Mouse (Mus musculus) heart, embryonic 11.5 days (tissue): ENCODE results near the gene Lrrfip2. TPM values are rescaled to one million over a fixed set of nuclear protein-coding genes. Genes with fewer than 3 reads are reported as not detected.

Source experiments
- ATAC-seq: fragments of 200-750 bp; cut with Nextera tagmentation; replicated peaks from 2 replicates; pipeline ENCODE4 v1.8.0; 2017; ENCODE audit warnings: moderate library complexity; ENCODE audit not compliant: insufficient number of reproducible peaks, low FRiP score, low TSS enrichment
- H3K27ac ChIP-seq: fragments of 300-500 bp; sonication (generic); 2 replicates; pipeline ENCODE4 v1.5.1; 2014; ENCODE audit warnings: mild to moderate bottlenecking, low read depth, low read length
- H3K27me3 ChIP-seq: fragments of 300-500 bp; sonication (generic); 2 replicates; pipeline ENCODE4 v1.6.1; 2014; ENCODE audit warnings: mild to moderate bottlenecking, low read length, mixed read lengths; ENCODE audit not compliant: control insufficient read depth, insufficient read depth
- H3K36me3 ChIP-seq: fragments of 300-500 bp; sonication (generic); 2 replicates; pipeline ENCODE4 v1.6.1; 2014; ENCODE audit warnings: mild to moderate bottlenecking, low read length, moderate library complexity, mixed read lengths; ENCODE audit not compliant: control insufficient read depth, insufficient read depth
- H3K4me1 ChIP-seq: fragments of 300-500 bp; sonication (generic); 2 replicates; pipeline ENCODE4 v1.6.1; 2014; ENCODE audit warnings: low read length; ENCODE audit not compliant: control insufficient read depth, insufficient read depth
- H3K4me2 ChIP-seq: fragments of 300-500 bp; sonication (generic); 2 replicates; pipeline ENCODE4 v1.6.1; 2014; ENCODE audit warnings: mild to moderate bottlenecking, moderate library complexity
- H3K4me3 ChIP-seq: fragments of 300-500 bp; sonication (generic); 2 replicates; pipeline ENCODE4 v1.5.1; 2014; ENCODE audit warnings: low read depth, low read length
- H3K9ac ChIP-seq: fragments of 300-500 bp; sonication (generic); 2 replicates; pipeline ENCODE4 v1.6.1; 2014; ENCODE audit warnings: mild to moderate bottlenecking, low read depth, low read length, moderate library complexity
- H3K9me3 ChIP-seq: fragments of 300-500 bp; sonication (generic); replicated peaks from 2 replicates; pipeline ENCODE4 v1.6.1; 2016; ENCODE audit warnings: low read length; ENCODE audit not compliant: control insufficient read depth
- WGBS: fragments of 180-500 bp; shearing (Covaris S2); extraction: QIAGEN DNeasy Blood & Tissue Kit; methylation state at CpG from one replicate; pipeline ENCODE4 v1.1.7; 2014; ENCODE audit not compliant: insufficient replicate concordance; 5-methylcytosine and 5-hydroxymethylcytosine counted together
- polyA plus RNA-seq: library from polyadenylated mRNA; unstranded; fragments of >200 nt; fragmentation: Nextera tagmentation; extraction: Ambion mirVana; gene quantifications from 2 replicates; pipeline ENCODE4 v1.2.1, GENCODE M21; 2014

The Lrrfip2 gene
- polyA plus RNA-seq, 1 experiment from 2014 or later = 51.9 TPM

DNA sequence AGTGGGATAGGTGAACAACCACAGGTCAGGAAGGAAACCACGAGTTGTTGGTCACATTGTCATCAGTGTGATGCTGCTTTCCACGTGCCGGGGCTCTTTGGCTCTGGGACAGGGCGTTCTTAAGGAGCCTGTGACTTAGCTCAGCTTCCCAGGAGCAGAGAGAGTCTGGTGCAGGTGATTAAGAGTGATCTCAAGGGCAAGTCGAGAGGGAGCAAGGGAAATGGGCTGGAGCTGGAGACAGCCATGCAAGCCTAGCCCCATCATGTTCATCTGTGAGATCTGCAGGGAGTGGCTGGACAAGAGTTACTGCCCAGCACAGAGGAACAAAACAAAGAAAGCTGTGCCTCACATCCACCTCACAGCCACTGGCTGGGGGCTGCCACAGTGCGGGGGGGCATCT is 19.8 kb upstream of the Lrrfip2 start:
- no peak overlapping the region for H3K9ac ChIP-seq
- no peaks in the 10 kb centered on the region for H3K36me3 ChIP-seq
- H3K4me2 ChIP-seq = no peak overlapping the region
- WGBS = 65% methylated on average over 6 of the region's 6 CpGs
- H3K4me3 ChIP-seq = no peak overlapping the region
- ATAC-seq = no peak
- no peaks in the 10 kb centered on the region for H3K9me3 ChIP-seq
- H3K4me1 ChIP-seq = peaks cover 13% of the 10 kb centered on the region; the same call in 1 of the 2 replicates
- no peak overlapping the region for H3K27ac ChIP-seq
- H3K27me3 ChIP-seq = no peaks in the 10 kb centered on the region

DNA sequence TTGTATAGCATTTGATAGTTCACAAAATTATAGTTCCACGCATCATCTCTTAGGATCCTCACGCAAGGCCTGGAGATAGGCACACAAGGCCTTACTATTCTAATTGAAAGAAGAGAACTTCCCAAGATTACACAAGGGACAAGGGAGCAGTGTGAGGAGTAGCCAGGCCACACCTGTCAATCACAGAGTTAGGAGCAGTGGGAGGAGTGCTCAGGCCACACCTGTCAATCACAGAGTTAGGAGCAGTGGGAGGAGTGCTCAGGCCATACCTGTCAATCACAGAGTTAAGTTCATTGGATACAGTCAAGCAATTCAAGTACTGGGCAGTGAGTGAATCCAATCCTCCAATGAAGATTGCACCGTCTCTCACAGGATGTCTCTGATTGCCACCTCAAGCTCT is 17.0 kb upstream of the Lrrfip2 start:
- Histone ChIP-seq H3K27me3 (no peaks in the 10 kb centered on the region), H3K9ac (no peak overlapping the region), H3K4me3 (no peak overlapping the region), H3K4me1 (peaks cover 5% of the 10 kb centered on the region; the same call in 1 of the 2 replicates), H3K36me3 (no peaks in the 10 kb centered on the region), H3K27ac (no peak overlapping the region), H3K4me2 (no peak overlapping the region), H3K9me3 (no peaks in the 10 kb centered on the region)
- no peak for ATAC-seq
- whole genome bisulfite sequencing = 77% methylated on average over 3 of the region's 3 CpGs

DNA sequence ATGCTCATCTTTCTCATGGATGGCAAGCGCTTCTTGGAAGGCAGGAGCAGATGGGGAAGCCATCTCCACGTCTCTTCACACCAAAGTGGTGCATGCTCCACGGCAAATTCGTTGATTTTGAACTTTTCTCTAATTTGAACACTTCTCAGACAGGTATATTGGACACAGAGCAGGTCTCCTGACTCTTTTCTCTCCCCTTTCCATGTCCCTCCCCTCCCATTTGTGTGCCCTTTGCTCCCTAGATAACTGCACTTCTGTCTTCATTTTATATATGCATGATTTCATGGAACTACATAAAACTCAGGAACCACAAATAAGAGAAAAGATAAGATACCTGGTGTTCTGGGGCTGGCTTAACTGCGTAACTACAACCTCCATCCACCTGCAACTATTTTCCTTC is 14.1 kb upstream of the Lrrfip2 start:
- 73% methylated on average over 5 of the region's 5 CpGs for WGBS

DNA sequence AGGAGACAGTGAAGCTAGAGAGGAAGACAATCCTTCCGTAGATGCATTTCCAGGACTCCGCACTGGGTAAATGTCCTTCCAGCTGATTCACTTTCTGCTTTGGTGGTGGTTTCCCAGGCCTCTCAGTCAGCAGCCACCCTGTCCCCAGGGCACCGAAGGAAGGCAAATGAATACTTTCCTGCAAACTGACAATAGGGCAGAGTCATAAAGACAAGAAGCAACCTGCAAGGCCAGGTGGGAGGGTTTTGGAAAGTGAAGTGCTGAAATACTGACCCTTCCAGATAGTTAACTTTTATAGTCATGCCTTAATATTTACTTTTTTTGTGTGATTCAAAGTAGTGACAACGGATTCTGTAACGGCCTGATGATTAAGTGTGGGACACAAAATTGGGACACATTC is 13.5 kb upstream of the Lrrfip2 start:
- Histone ChIP-seq H3K36me3 (no peaks in the 10 kb centered on the region), H3K4me2 (no peak overlapping the region), H3K4me3 (no peak overlapping the region), H3K9ac (no peak overlapping the region), H3K27me3 (no peaks in the 10 kb centered on the region), H3K9me3 (no peaks in the 10 kb centered on the region), H3K4me1 (no peaks in the 10 kb centered on the region), H3K27ac (no peak overlapping the region)
- no peak for ATAC-seq
- WGBS = 87% methylated on average over 5 of the region's 5 CpGs

More for the DNA sequence above, 14.1 kb upstream of the Lrrfip2 start:
- no peaks in the 10 kb centered on the region for H3K36me3 ChIP-seq
- H3K4me1 ChIP-seq = no peaks in the 10 kb centered on the region
- no peak overlapping the region for H3K4me3 ChIP-seq
- no peaks in the 10 kb centered on the region for H3K27me3 ChIP-seq
- H3K9ac ChIP-seq = no peak overlapping the region
- ATAC-seq = no peak
- no peak overlapping the region for H3K4me2 ChIP-seq
- H3K9me3 ChIP-seq = no peaks in the 10 kb centered on the region
- H3K27ac ChIP-seq = no peak overlapping the region

DNA sequence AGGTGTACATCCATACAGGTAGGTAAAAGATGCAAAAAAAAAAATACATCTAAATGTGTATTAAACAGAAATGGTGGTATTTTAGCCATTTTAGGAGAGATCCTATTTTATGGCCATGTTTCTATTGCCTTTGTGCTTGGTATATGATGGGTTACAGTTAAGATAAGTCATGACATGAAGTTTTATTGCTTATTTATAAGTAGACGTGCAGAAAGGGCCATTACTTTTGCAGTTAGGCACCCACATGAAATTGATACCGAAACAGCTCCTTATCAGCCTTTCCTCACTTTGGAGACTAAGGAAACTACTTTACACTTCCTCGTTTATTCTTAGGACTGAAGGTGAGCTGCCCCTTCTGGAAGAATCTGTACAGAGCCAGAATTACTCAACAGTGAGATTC is 9.5 kb upstream of the Lrrfip2 start:
- H3K27ac ChIP-seq = no peak overlapping the region
- WGBS = 50% methylated on average over 3 of the region's 3 CpGs
- no peak overlapping the region for H3K4me3 ChIP-seq
- H3K4me2 ChIP-seq = no peak overlapping the region
- H3K4me1 ChIP-seq = no peaks in the 10 kb centered on the region
- H3K9ac ChIP-seq = no peak overlapping the region
- H3K27me3 ChIP-seq = no peaks in the 10 kb centered on the region
- no peaks in the 10 kb centered on the region for H3K36me3 ChIP-seq
- no peak for ATAC-seq
- H3K9me3 ChIP-seq = no peaks in the 10 kb centered on the region

DNA sequence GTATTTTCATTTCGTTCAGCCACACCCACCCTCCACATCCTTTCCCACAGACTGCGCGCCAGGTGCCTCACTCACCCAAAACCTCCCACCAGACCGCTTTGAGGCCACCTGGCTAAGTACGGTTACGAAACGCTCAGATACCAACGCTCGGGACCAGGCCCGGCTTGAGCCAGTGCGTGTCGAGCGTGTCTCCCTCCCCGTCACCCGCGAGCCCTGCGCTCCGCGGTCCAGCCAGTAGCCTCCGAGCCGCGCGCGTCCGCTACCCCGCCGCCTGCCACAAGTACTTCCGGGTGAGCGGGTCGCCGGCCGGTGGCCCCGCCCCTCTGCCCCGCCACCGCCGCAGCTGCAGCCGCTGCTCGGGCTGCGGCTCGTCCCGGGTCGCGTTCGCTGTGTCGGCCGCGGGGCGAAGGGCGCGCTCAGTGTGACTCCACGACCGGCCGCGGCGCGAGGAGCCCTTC is 431 bp downstream of the Lrrfip2 start:
- ATAC-seq = peak; percentile 91
- peak overlapping the region; percentile 86 for H3K27ac ChIP-seq
- no peaks in the 10 kb centered on the region for H3K27me3 ChIP-seq
- H3K36me3 ChIP-seq = no peaks in the 10 kb centered on the region; the same call in 1 of the 2 replicates
- peak overlapping the region; percentile 86 for H3K4me2 ChIP-seq
- H3K4me1 ChIP-seq = peaks cover 25% of the 10 kb centered on the region
- peak overlapping the region; percentile 94 for H3K9ac ChIP-seq
- no peaks in the 10 kb centered on the region for H3K9me3 ChIP-seq
- under 1% methylated on average over 53 of the region's 56 CpGs for WGBS
- peak overlapping the region; percentile 99 for H3K4me3 ChIP-seq

DNA sequence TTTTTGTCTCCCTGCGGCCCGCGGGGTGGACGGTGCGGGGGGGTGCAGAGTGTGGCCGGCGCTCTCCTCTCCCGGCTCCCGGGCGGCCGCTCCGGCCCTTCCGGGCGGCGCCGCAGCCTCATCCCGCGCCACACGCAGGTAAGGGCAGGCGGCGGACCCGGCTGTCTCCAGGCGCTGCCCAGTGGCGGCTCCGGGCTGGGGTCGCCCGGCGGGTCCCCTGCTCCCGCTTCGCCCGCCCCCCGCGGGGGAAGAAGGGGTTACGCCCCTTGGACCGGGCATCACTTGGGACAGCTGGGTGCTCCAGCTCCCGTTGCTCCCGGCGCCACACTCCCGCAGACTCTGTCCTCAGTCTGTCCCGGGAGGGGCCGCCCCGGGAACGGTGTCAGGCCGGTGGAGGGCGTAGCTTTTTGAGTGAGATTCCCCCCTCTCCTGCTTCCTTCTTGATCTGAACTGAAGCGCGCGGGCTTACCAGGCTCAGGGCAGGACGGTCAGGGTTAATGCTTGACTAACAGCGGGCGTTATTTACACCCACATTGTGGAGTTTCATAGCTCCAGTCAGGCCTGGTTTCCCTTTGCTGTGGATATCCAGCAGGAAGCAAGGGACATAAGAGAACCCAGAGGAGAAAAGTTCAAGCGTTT is 979 bp downstream of the Lrrfip2 start:
- H3K9ac ChIP-seq = peak overlapping the region; percentile 94
- 1% methylated on average over 46 of the region's 52 CpGs for WGBS
- peaks cover 30% of the 10 kb centered on the region for H3K4me1 ChIP-seq
- H3K27ac ChIP-seq = peak overlapping the region; percentile 86
- H3K4me3 ChIP-seq = peak overlapping the region; percentile 99
- H3K36me3 ChIP-seq = no peaks in the 10 kb centered on the region; the same call in 1 of the 2 replicates
- peak; percentile 82 for ATAC-seq
- peak overlapping the region; percentile 86 for H3K4me2 ChIP-seq
- no peaks in the 10 kb centered on the region for H3K9me3 ChIP-seq
- H3K27me3 ChIP-seq = no peaks in the 10 kb centered on the region

DNA sequence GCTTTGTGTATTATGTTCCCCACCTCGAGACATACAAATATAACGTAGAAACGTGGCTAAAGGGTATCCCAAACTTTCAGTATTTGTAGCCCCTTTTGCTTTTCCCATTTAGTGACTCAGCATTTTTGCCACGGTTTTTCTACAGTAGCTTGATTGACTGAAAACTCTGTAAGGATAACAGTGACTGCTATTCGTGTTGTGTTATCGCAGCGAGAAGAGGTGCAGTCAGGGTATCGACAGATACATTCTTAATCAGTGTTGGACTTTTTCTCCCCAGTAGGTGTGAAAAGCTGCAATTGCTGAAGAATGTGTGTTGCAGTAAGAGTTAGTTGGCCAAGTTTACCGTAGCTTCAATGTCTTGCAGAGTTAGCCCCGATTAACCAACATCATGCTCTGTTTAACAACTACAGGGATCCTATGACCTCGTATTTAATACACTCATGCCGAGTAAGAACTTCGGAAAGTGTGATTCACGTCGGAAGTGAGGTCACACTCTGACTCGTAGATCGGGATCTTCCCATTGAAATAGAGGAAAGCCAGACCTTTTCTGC is 1.6 kb downstream of the Lrrfip2 start:
- no peak for ATAC-seq

DNA sequence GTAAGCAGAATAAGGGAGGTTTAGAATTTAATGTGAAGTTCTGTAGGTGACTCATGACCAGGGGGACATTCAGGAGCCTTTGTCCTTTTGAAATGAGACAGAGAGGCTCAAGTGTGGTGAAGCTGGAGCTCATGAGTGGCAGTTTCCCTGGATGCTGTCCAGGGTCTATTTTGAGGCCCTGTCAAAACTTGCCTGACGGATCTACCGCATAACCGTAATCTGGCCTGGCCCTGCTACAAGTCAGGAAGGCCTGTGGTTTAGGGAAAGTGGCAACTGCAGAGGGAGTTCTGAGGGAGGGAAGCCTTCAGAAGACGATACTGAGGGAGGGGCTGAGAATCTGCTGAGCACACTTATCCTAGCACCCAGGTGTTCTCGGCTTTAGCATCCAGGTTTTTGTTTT is 5.1 kb downstream of the Lrrfip2 start:
- WGBS = 34% methylated on average over 5 of the region's 5 CpGs
- Histone ChIP-seq H3K9ac (no peak overlapping the region), H3K27me3 (no peaks in the 10 kb centered on the region), H3K4me3 (no peak overlapping the region), H3K4me2 (peak overlapping the region; percentile 39), H3K4me1 (peaks cover 41% of the 10 kb centered on the region), H3K27ac (peak overlapping the region; percentile 73), H3K9me3 (no peaks in the 10 kb centered on the region), H3K36me3 (no peaks in the 10 kb centered on the region; the same call in 1 of the 2 replicates)
- no peak for ATAC-seq

More for the DNA sequence above, 1.6 kb downstream of the Lrrfip2 start:
- no peaks in the 10 kb centered on the region for H3K9me3 ChIP-seq
- peak overlapping the region; percentile 94 for H3K9ac ChIP-seq
- H3K4me1 ChIP-seq = peaks cover 35% of the 10 kb centered on the region
- no peaks in the 10 kb centered on the region; the same call in 1 of the 2 replicates for H3K36me3 ChIP-seq
- peak overlapping the region; percentile 86 for H3K4me2 ChIP-seq
- 3% methylated on average over 17 of the region's 17 CpGs for WGBS
- H3K27me3 ChIP-seq = no peaks in the 10 kb centered on the region
- H3K4me3 ChIP-seq = peak overlapping the region; percentile 99
- peak overlapping the region; percentile 86 for H3K27ac ChIP-seq
